Mouse (Mus musculus) activated CD4-positive, CD25-positive, alpha-beta regulatory T cell, adult 4 months (primary cell): ENCODE data around the gene Skap1. TPM values are rescaled to one million over a fixed set of nuclear protein-coding genes. Genes with fewer than 3 reads are reported as not detected.

Source experiments
- ATAC-seq: one replicate; pipeline ENCODE4 v1.8.0; 2017
- polyA plus RNA-seq, 2 experiments: library from polyadenylated mRNA; unstranded; fragments of 100-300 nt; shearing (Covaris generic); gene quantifications; one replicate each; pipeline ENCODE4 v1.2.1; 2017

Gene Skap1
- polyA plus RNA-seq, 2 experiments from 2014 or later = 615 to 687 TPM

DNA sequence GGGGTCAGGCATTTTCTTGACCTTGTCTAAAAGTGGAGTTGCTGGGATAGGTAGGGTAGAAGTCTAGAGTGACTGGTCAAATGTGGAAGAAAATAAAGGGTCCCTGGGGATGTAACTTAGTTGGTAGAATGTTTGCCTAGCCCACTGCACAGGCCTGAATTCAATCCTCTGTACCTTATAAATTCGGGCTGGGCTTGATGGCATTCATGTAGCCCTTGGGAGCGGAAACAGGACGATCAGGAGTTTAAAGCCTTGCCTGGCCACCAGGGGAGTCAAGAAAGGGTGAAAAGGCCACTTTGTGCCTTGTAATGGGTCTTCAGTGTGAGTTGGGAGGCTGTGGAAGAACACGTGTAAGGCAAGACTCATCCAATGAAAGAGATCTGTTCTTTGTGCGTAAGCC, 325.6 kb downstream of the Skap1 start:
- ATAC-seq = no peak

DNA sequence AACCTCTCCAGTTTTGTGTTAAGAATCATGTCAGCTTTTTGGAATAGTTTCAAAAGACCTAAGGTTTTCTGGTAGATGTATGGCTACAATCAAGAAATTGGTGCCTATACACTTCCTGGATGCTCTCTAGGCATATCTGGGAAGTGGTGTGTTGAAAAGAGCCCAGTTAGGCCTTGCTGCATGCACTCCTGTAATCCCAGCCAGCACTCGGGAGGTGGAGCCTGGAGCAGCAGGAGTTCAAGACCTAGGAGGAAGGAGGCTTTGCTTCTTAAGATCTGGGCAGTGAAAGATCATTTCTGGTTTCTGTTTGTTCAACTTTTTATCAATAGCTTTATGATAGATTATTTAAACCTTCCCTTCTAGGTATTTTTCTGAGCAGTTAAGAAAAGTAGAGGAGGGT, 326.3 kb downstream of the Skap1 start:
- ATAC-seq = no peak

DNA sequence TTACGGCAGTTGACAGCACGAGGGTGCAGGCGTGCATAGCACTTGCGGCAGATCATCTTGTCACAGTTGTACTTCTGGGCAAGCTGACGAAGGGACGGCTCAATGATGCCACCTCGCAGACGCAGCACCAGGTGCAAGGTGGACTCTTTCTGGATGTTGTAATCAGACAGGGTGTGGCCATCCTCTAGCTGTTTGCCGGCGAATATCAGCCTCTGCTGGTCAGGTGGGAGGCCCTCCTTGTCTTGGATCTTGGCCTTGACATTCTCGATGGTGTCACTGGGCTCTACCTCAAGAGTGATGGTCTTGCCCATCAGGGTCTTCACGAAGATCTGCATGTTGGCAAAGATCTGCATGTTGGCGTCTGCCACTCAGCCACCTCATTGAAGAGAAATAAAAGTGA, 331.1 kb downstream of the Skap1 start:
- ATAC-seq = no peak

DNA sequence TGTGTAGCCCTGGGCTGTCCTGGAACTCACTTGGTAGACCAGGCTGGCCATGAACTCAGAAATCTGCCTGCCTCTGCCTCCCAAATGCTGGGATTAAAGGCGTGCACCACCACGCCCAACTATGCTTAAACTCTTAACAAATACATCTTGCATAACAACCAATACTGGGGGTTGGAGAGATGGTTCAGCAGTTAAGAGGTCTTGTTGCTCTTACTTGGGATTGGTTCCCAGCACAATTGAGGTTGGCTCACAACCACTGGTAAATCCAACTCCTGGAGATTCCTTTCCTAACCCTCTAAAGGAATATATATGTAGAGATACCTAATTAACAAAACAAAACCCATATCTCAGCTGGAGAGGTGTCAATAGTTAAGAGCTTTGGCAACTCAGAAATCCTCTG, 331.7 kb downstream of the Skap1 start:
- no peak for ATAC-seq

DNA sequence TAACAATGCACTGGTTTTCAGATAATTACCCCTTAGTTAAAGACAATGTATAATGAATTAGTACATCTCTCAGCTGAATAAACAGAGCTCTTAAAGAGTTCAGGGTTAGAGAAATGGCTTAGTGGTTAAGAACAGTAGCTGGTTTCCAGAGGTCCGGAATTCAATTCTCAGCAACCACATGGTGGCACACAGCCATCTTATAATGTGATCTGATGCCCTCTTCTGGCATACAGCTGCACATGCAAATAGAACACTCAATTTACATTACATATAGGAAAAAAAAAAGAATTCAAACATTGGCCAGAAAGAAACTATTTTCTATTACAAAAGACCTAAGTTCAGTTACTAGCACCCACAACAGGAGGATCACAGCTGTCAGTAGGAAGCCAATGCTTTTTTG, 332.2 kb downstream of the Skap1 start:
- ATAC-seq = no peak

DNA sequence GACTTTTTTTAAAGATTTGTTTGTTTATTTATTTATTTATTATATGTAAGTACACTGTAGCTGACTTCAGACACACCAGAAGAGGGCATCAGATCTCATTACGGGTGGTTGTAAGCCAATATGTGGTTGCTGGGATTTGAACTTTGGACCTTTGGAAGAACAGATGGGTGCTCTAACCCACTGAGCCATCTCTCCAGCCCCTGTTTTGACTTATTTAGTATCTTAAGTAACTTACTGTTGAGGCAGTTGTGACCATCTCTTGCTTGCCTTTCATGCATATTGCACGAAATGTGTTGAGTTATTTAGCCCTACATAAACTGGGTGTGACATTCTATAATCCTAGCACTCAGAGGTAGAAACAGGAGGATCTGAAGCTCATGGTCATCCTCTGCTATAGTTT, 335.1 kb downstream of the Skap1 start:
- no peak for ATAC-seq

DNA sequence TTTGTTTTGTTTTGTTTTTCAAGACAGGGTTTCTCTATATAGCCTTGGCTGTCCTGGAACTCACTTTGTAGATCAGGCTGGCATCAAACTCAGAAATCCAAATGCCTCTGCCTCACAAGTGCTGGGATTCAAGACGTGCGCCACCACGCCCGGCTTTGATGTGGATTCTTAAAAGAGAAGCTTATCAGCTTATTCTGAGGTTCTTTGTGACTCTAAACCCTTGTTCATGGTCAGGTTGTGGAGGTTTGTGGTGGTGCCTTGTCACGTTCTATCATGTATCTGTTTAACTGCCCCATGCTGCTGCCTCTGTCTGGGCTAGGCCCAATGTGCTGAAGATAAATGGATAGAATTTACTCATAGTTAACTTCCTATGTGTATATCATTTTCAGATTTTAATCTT, 341.2 kb downstream of the Skap1 start:
- ATAC-seq = no peak

DNA sequence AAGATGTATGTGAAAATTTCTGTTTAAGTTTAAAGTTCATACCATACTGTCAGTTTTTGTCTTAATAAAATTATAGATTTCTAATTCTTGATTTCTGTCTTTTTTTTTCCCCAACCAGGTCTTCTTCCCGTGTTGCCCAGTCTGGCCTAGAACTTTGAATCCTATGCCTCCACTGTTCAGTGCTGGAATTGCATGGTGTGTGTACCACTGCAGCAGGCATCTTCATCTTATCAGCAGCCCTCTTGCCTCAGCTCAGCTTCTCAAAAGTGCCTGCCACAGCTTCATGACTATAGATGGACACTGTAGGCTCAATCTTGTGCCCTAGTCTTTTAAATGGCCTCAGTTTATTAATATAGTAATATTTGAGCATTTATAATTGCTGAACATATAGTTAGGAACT, 343.7 kb downstream of the Skap1 start:
- no peak for ATAC-seq

Other genes with a start within 250 kb of the Skap1 start
- gene Hoxb9, start 193.1 kb upstream of the Skap1 start, polyA plus RNA-seq = under 1 TPM in 1 of 2 experiments, not detected in 1; 0.15 TPM
- not detected for gene Hoxb8, start 182.7 kb upstream of the Skap1 start, polyA plus RNA-seq
- gene Hoxb7, start 178.0 kb upstream of the Skap1 start, polyA plus RNA-seq = not detected
- not detected for gene Hoxb6, start 172.1 kb upstream of the Skap1 start, polyA plus RNA-seq
- not detected for gene Hoxb5, start 161.3 kb upstream of the Skap1 start, polyA plus RNA-seq
- 1 to 10 TPM in 1 of 2 experiments, under 1 TPM in 1; 0.98 to 1.1 TPM for gene Hoxb4, start 146.3 kb upstream of the Skap1 start, polyA plus RNA-seq
- gene Hoxb3, start 141.3 kb upstream of the Skap1 start, polyA plus RNA-seq = not detected
- not detected for gene Hoxb2, start 114.1 kb upstream of the Skap1 start, polyA plus RNA-seq
- gene Hoxb1, start 98.8 kb upstream of the Skap1 start, polyA plus RNA-seq = not detected